Mouse (Mus musculus) myocyte (in vitro differentiated cells): ENCODE measurements around the gene Zfpl1. TPM values are rescaled to one million over a fixed set of nuclear protein-coding genes. Genes with fewer than 3 reads are reported as not detected.

Experiments used
- H3K27me3 ChIP-seq: one replicate; pipeline ENCODE4 v1.6.1; 2011; ENCODE audit not compliant: control insufficient read depth, insufficient read depth, insufficient read length
- H3K36me3 ChIP-seq: one replicate; pipeline ENCODE4 v1.6.1; 2011; ENCODE audit not compliant: control insufficient read depth, insufficient read depth
- H3K4me2 ChIP-seq: one replicate; pipeline ENCODE4 v1.6.1; 2011; ENCODE audit warnings: low read depth, control low read depth
- H3K4me3 ChIP-seq: one replicate; pipeline ENCODE4 v1.5.1; 2011; ENCODE audit warnings: mild to moderate bottlenecking, control low read depth, moderate library complexity
- H3K79me2 ChIP-seq: one replicate; pipeline ENCODE4 v1.6.1; 2011; ENCODE audit not compliant: control insufficient read depth, insufficient read depth
- H3ac ChIP-seq: one replicate; pipeline ENCODE4 v1.6.1; 2011; ENCODE audit not compliant: control insufficient read depth, insufficient read length
- TCF3 ChIP-seq: IDR thresholded peaks from one replicate; pipeline ENCODE4 v1.6.1; 2011; ENCODE audit warnings: low read depth, control low read depth; ENCODE audit not compliant: insufficient read length
- polyA plus RNA-seq: library from polyadenylated mRNA; unstranded; fragments of >200 nt; fragmentation: generic; extraction: Trizol; gene quantifications from one replicate; pipeline ENCODE4 v1.2.1, GENCODE M21; 2012; ENCODE audit warnings: missing spikeins

Zfpl1 gene
- polyA plus RNA-seq, 1 experiment, result 68.5 TPM

DNA sequence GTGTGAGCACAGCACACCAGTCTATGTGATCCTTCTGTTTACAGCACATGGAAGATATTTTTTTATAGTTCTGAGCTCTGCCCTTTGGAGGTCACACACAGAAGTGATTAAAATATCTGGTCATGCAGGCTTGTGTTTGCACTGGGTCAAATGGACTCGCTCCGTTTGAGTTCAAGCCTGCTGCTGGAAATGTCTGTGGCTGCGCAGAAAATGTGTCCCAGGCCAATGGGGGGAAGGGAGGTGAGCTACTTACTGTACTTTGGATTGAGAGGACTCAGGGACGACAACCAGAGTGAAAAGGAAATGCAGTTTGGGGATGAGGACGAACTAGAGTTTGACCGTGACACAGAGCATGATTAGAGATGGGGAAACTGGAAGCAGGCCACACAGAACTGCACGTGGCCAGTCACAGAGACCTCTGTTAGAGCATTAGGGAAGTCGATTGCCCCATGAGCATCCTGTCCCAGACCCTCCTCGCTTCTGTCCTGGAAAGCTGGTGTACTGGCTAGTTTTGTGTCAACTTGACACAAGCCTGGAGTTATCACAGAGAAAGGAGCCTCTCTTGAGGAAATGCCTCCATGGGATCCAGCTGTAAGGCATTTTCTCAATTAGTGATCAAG lies 48.7 kb downstream of the Zfpl1 start:
- H3K79me2 ChIP-seq, result no peaks in the 10 kb centered on the region
- H3ac ChIP-seq, result no peak overlapping the region
- H3K4me3 ChIP-seq, result no peak overlapping the region
- no peaks in the 10 kb centered on the region for H3K36me3 ChIP-seq
- TF ChIP-seq TCF3, result no peak
- no peaks in the 10 kb centered on the region for H3K27me3 ChIP-seq
- H3K4me2 ChIP-seq, result no peak overlapping the region

Other genes with a start within 250 kb of the Zfpl1 start
- gene Frmd8, start 209.7 kb downstream of the Zfpl1 start, polyA plus RNA-seq, result 22.3 TPM
- gene Slc25a45, start 207.1 kb downstream of the Zfpl1 start, polyA plus RNA-seq, result 5.2 TPM
- 0.31 TPM for gene Tigd3, start 190.8 kb downstream of the Zfpl1 start, polyA plus RNA-seq
- 78.5 TPM for gene Dpf2, start 171.9 kb downstream of the Zfpl1 start, polyA plus RNA-seq
- gene Cdc42ep2, start 160.1 kb downstream of the Zfpl1 start, polyA plus RNA-seq, result 16.2 TPM
- gene Pola2, start 120.8 kb downstream of the Zfpl1 start, polyA plus RNA-seq, result 11.9 TPM
- gene Slc22a20, start 98.8 kb downstream of the Zfpl1 start, polyA plus RNA-seq, result not detected
- 110 TPM for gene Capn1, start 69.1 kb downstream of the Zfpl1 start, polyA plus RNA-seq
- 24.3 TPM for gene Syvn1, start 38.4 kb downstream of the Zfpl1 start, polyA plus RNA-seq
- 43.0 TPM for gene Mrpl49, start 27.2 kb downstream of the Zfpl1 start, polyA plus RNA-seq
- 2,772 TPM for gene Fau, start 27.1 kb downstream of the Zfpl1 start, polyA plus RNA-seq
- gene Znhit2, start 23.8 kb downstream of the Zfpl1 start, polyA plus RNA-seq, result 44.3 TPM
- gene Tm7sf2, start 16.6 kb downstream of the Zfpl1 start, polyA plus RNA-seq, result 37.1 TPM
- gene Vps51, start 7.7 kb downstream of the Zfpl1 start, polyA plus RNA-seq, result 49.1 TPM
- 0.13 TPM for gene Tmem262, start 4.9 kb downstream of the Zfpl1 start, polyA plus RNA-seq
- gene Gm28374, start 2.7 kb downstream of the Zfpl1 start, polyA plus RNA-seq, result 0.26 TPM
- gene Cdca5, start within 50 bp of the Zfpl1 start, polyA plus RNA-seq, result 7.7 TPM
- 0.07 TPM for gene AC131692.1, start 9.5 kb upstream of the Zfpl1 start, polyA plus RNA-seq
- gene Naaladl1, start 20.8 kb upstream of the Zfpl1 start, polyA plus RNA-seq, result 0.11 TPM
- 27.5 TPM for gene Sac3d1, start 33.7 kb upstream of the Zfpl1 start, polyA plus RNA-seq
- 18.5 TPM for gene Snx15, start 43.3 kb upstream of the Zfpl1 start, polyA plus RNA-seq
- gene Batf2, start 56.0 kb upstream of the Zfpl1 start, polyA plus RNA-seq, result 0.05 TPM
- gene Arl2, start 56.6 kb upstream of the Zfpl1 start, polyA plus RNA-seq, result 110 TPM
- not detected for gene Majin, start 99.4 kb upstream of the Zfpl1 start, polyA plus RNA-seq
- 0.40 TPM for gene Gpha2, start 141.4 kb upstream of the Zfpl1 start, polyA plus RNA-seq
- 51.4 TPM for gene Ppp2r5b, start 150.9 kb upstream of the Zfpl1 start, polyA plus RNA-seq
- gene Atg2a, start 156.7 kb upstream of the Zfpl1 start, polyA plus RNA-seq, result 15.2 TPM
- 433 TPM for gene Ehd1, start 191.8 kb upstream of the Zfpl1 start, polyA plus RNA-seq
- 10.0 TPM for gene Cdc42bpg, start 221.5 kb upstream of the Zfpl1 start, polyA plus RNA-seq